ENCODE assay signal across 24 mouse cellular contexts in genomic region chr6:147954253-147954652, GRCm38 (mm10).
DNase-seq lines count a peak whose midpoint lies in the region; ATAC-seq and TF ChIP-seq lines count a peak whose summit lies in the region.
"Had no signal": no experiment of that assay in that cellular context is flagged by ENCODE, and none has a peak within 500 bp of the region (broad histone marks: within the 10 kb centered on the region; RNA-seq: fewer than 3 reads in every experiment).

No protein-coding gene starts in this region.

- ATAC-seq in liver, embryonic 12.5 days: no peak
- no peak for ATAC-seq in intestine, embryonic 15.5 days
- ATAC-seq: activated CD4-positive, CD25-positive, alpha-beta regulatory T cell, adult 4 months; CD4-positive, CD25-positive, alpha-beta regulatory T cell, adult 4 months; forebrain, embryonic 16.5 days; Patski had no signal

- TF ChIP-seq CTCF in liver, adult 2 months (IDR thresholded peaks at IDR 0.05; ENCODE audit: low read depth, low read length): no peak
- no peak for TF ChIP-seq CTCF in small intestine, adult 2 months (IDR thresholded peaks at IDR 0.05; ENCODE audit: extremely low read depth, insufficient read length, insufficient replicate concordance, low read depth, low read length)

- peaks cover 24% of the 10 kb centered on the region for H3K4me1 ChIP-seq in liver, adult 2 months (ENCODE audit: control insufficient read depth, insufficient read depth, low read length)
- no peaks in the 10 kb centered on the region for H3K4me1 ChIP-seq in liver, embryonic 12.5 days
- 0 out of 2 replicates have a peak, but pooled peaks cover 6% of the 10 kb centered on the region for H3K4me1 ChIP-seq in intestine, embryonic 15.5 days (replicated peaks)
- H3K4me1 ChIP-seq in small intestine, adult 2 months (ENCODE audit: control insufficient read depth, insufficient read depth, insufficient read length, low read length): peaks cover 20% of the 10 kb centered on the region; the same call in 1 of the 2 replicates
- H3K4me1 ChIP-seq: heart, embryonic 15.5 days; hindbrain, embryonic 13.5 days had no signal

- no peaks in the 10 kb centered on the region for H3K79me2 ChIP-seq in liver, adult 2 months (ENCODE audit: control insufficient read depth, insufficient read depth, low read length)

- TF ChIP-seq POLR2A in liver, adult 2 months (IDR thresholded peaks at IDR 0.05; ENCODE audit: extremely low read depth, insufficient read depth, low read length): no peak
- no peak for TF ChIP-seq POLR2A in small intestine, adult 2 months (IDR thresholded peaks at IDR 0.05; ENCODE audit: low read depth, low read length)

- no peak overlapping the region; the same call in 1 of the 2 replicates for H3K9ac ChIP-seq in liver, adult 2 months (ENCODE audit: low read depth, low read length)
- H3K9ac ChIP-seq in liver, embryonic 12.5 days: no peak overlapping the region
- H3K9ac ChIP-seq in intestine, embryonic 15.5 days: no peak overlapping the region
- H3K9ac ChIP-seq: embryonic facial prominence, embryonic 13.5 days; forebrain, embryonic 12.5 days; heart, embryonic 15.5 days; hindbrain, embryonic 13.5 days had no signal

- H3K36me3 ChIP-seq in liver, adult 2 months (ENCODE audit: control insufficient read depth, insufficient read depth, low read length): no peaks in the 10 kb centered on the region
- H3K36me3 ChIP-seq in liver, embryonic 12.5 days: no peaks in the 10 kb centered on the region
- H3K36me3 ChIP-seq in intestine, embryonic 15.5 days: no peaks in the 10 kb centered on the region
- H3K36me3 ChIP-seq in small intestine, adult 2 months (ENCODE audit: control insufficient read depth, insufficient read depth, low read length): no peaks in the 10 kb centered on the region
- H3K36me3 ChIP-seq: embryonic facial prominence, embryonic 13.5 days; forebrain, embryonic 12.5 days; heart, embryonic 15.5 days; hindbrain, embryonic 13.5 days had no signal

- no peaks in the 10 kb centered on the region for H3K27me3 ChIP-seq in liver, adult 2 months (ENCODE audit: control insufficient read depth, insufficient read depth, low read length)
- no peaks in the 10 kb centered on the region for H3K27me3 ChIP-seq in liver, embryonic 12.5 days (replicated peaks)
- no peaks in the 10 kb centered on the region for H3K27me3 ChIP-seq in intestine, embryonic 15.5 days (replicated peaks)
- H3K27me3 ChIP-seq in small intestine, adult 2 months (ENCODE audit: control insufficient read depth, insufficient read depth, low read length): no peaks in the 10 kb centered on the region
- H3K27me3 ChIP-seq: embryonic facial prominence, embryonic 13.5 days; forebrain, embryonic 12.5 days; heart, embryonic 15.5 days; hindbrain, embryonic 13.5 days had no signal

- no peak overlapping the region for H3K4me2 ChIP-seq in liver, embryonic 12.5 days
- no peak overlapping the region for H3K4me2 ChIP-seq in intestine, embryonic 15.5 days (replicated peaks)
- H3K4me2 ChIP-seq: embryonic facial prominence, embryonic 13.5 days; forebrain, embryonic 12.5 days; heart, embryonic 11.5 days; heart, embryonic 15.5 days; hindbrain, embryonic 13.5 days had no signal

- H3K27ac ChIP-seq in liver, adult 2 months (replicated peaks; ENCODE audit: insufficient read depth, low read depth, low read length): peak overlapping the region; percentile 95
- no peak overlapping the region for H3K27ac ChIP-seq in liver, embryonic 12.5 days
- H3K27ac ChIP-seq in intestine, embryonic 15.5 days: peak overlapping the region; percentile 56; the same call in 1 of the 2 replicates
- peak overlapping the region; percentile 91 for H3K27ac ChIP-seq in small intestine, adult 2 months (ENCODE audit: insufficient read depth, low read depth, low read length)
- H3K27ac ChIP-seq: embryonic facial prominence, embryonic 13.5 days; forebrain, embryonic 12.5 days; heart, adult 2 months; heart, embryonic 15.5 days; hindbrain, embryonic 13.5 days; hindbrain, postnatal 0 days had no signal

- no peak for DNase-seq in liver, adult 2 months (ENCODE audit: extremely low read depth, low read depth, low spot score)
- DNase-seq in 416B (ENCODE audit: low read depth): peak; percentile 12
- no peak for DNase-seq in embryo, embryonic 9.5 days (ENCODE audit: extremely low spot score)
- no peak for DNase-seq in adipocyte (ENCODE audit: low spot score)
- DNase-seq: B cell, adult 2 months; cerebellum, adult 11-12 months; cerebellum, adult 9-10 months; cerebellum, postnatal 25 days; gastrocnemius, postnatal 10 days; heart, adult 2 months; heart, postnatal 14 days had no signal

- WGBS in liver, adult 2 months: 85% methylated on average over 1 of the region's 1 CpGs
- WGBS in liver, embryonic 12.5 days (ENCODE audit: insufficient replicate concordance): 64% methylated on average over 1 of the region's 1 CpGs
- WGBS in intestine, embryonic 15.5 days: 100% methylated on average over 1 of the region's 1 CpGs
- WGBS in small intestine, adult 2 months: 76% methylated on average over 1 of the region's 1 CpGs

- H3K9me3 ChIP-seq in liver, embryonic 12.5 days (replicated peaks): no peaks in the 10 kb centered on the region
- no peaks in the 10 kb centered on the region for H3K9me3 ChIP-seq in intestine, embryonic 15.5 days
- H3K9me3 ChIP-seq: embryonic facial prominence, embryonic 13.5 days; forebrain, embryonic 12.5 days; heart, embryonic 15.5 days; hindbrain, embryonic 13.5 days had no signal

- no peak overlapping the region for H3K4me3 ChIP-seq in liver, adult 2 months (ENCODE audit: insufficient read depth, low read depth, low read length)
- H3K4me3 ChIP-seq in liver, embryonic 12.5 days: no peak overlapping the region
- H3K4me3 ChIP-seq in intestine, embryonic 15.5 days (replicated peaks): no peak overlapping the region
- no peak overlapping the region for H3K4me3 ChIP-seq in small intestine, adult 2 months (ENCODE audit: low read depth, low read length)
- H3K4me3 ChIP-seq: embryonic facial prominence, embryonic 13.5 days; forebrain, embryonic 12.5 days; heart, adult 2 months; heart, embryonic 15.5 days; hindbrain, embryonic 13.5 days had no signal
